Mouse (Mus musculus) G1E-ER4 (cell line): ENCODE data around the gene Ppara. TPM values are rescaled to one million over a fixed set of nuclear protein-coding genes. Genes with fewer than 3 reads are reported as not detected.

Experiments used
- GATA1 ChIP-seq: IDR thresholded peaks from one replicate; pipeline ENCODE4 v1.8.0; 2012; ENCODE audit warnings: low read length, inconsistent platforms
- polyA plus RNA-seq: library from polyadenylated mRNA; stranded (reverse); fragments of >175 nt; gene quantifications from 2 replicates; pipeline ENCODE4 v1.2.3, GENCODE M21; 2012

The Ppara gene
- polyA plus RNA-seq, 1 experiment: not detected

DNA sequence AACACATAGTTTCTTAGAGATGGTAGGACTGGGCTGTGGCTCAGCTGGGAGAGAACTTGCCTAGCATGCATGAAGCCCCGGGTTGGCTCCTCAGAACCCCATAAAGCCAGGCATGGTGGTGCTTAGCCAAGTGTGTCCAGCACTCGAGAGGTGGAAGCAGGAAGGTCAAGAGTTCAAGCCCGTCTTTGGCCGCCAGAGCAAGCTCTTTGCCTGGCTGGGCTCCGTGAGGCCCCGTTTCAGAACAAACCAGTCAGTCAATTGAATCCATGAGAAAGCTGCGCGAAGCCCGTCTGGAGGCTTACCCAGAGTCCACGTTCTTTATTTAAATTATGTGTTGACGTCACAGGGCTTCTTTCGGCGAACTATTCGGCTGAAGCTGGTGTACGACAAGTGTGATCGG is 53.9 kb downstream of the Ppara start:
- no peak for TF ChIP-seq GATA1

- no peak for TF ChIP-seq GATA1
Measured at GRCm38 (mm10) chr15:85791449-85791848, 56.7 kb downstream of the Ppara start.

GRCm38 (mm10) chr15:85792819-85793218 is 58.0 kb downstream of the Ppara start:
- no peak for TF ChIP-seq GATA1

- TF ChIP-seq GATA1: no peak
Measured at GRCm38 (mm10) chr15:85795516-85795915, 60.7 kb downstream of the Ppara start.

DNA sequence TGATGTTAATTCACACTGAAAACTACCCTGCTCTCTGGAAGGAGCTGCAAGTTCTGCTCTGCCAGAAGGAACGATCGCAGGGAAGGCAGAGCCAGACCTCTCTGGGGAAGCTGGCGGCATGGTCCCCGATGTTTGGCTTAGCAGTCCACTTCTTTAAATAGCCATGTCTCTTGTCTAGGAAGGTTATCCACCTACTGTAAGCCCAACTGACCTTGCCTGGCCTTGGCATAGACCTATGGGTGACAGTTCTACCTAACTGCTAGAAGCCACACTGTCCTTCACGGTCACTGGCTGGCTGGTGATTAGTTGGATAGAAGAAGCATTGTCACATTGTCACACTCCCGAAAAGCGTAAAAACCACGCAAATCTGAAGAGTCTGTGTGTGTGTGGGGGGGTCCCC is 63.9 kb downstream of the Ppara start:
- no peak for TF ChIP-seq GATA1

DNA sequence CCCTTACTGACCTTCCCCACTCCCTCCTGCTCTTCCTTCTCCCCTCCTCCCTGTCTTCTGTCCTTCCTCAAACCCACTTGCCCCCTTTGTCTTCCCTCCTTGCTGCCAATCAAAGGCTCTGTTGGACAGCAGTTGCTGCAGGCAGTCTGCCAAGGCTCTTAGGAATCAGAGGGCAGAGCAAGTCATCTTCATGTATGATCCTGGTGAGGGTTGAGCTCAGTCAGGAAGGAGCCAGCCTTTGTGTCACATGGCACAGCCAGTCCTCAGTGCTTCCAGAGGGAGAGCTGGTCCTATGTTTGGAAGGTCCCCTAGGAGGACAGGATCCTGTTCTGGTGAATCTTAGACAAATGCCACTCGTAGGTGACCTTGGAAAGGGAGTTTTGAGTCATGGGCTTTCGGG is 68.1 kb downstream of the Ppara start:
- TF ChIP-seq GATA1: no peak

DNA sequence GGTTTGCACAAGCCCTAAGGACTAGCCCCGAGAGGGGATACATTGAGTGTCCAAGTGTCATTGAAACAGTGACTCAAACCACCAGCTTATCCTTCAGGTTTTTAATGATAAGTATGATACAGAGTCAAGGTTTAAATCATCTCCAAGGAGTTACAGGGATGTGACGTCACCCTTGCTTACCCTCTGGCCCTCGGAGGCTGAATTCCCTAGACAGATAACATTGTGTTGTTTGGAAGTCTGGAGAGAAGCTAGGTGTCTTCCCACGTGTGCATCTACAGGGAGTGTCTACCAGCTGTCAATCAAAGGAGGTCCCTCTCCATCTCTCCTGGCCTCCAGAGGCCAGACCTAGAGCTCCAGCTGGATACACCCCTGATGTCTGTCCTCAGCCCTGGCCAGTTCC is 72.1 kb downstream of the Ppara start:
- TF ChIP-seq GATA1: no peak

- TF ChIP-seq GATA1: no peak
Measured at GRCm38 (mm10) chr15:85807404-85807803, 72.6 kb downstream of the Ppara start.

DNA sequence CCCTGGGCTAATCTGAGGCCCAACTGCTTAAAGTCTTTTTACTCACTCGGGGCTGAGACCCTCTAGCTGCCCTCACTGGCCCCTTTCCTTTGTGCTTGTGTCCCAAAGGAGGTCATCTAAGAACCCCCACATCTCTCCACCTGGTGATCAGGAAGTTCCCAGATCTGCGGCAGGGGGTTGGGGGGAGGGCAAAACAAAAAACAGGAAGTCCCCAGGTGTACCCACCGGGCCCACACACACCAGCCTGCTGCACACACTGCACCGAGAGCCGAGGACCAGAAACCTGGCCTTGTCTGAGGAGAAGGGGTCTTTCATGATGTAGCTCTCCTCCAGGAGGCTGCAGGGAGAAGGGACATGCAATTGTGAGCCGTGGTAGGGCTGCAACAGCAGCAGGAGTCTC is 73.2 kb downstream of the Ppara start:
- no peak for TF ChIP-seq GATA1

DNA sequence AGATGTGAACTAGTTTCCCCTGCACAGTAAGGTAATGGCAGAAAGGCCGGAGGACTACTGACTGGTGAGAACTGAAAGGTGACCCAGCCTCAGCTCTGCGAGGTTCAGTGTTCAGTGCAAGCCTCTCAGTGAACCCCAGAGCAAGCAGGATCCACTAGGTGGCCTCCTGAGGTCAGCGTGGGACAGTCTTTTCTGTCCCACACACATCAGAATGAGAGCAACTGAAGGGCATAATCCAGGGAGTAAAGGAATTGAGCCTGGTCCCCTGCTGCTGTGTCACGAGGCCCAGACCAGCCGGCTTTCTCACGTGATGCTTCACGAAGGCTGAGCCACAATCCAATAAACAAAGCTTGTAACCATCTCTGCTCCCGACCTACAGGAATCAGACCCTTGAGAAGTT is 73.7 kb downstream of the Ppara start:
- TF ChIP-seq GATA1: no peak

DNA sequence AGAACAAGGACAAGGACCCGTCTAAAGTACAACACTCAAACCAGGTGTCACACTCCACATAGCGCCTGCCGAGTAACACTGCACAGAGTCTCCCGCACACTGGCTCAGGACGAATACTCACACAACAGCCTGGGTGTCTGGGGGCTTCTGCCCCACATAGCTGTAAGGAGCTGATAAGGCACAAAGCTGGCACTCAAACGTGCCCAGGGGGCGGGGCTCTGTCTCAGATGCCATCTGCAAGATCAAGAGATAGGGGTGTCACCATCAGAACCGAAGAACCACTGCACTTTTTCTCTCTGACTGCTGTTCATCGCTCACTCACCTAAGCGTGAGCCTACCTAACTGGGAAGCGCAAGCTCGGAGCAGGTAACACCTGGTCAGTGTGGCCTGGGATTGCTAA is 74.3 kb downstream of the Ppara start:
- no peak for TF ChIP-seq GATA1

GRCm38 (mm10) chr15:85810462-85810805 is 75.7 kb downstream of the Ppara start:
- TF ChIP-seq GATA1: no peak

DNA sequence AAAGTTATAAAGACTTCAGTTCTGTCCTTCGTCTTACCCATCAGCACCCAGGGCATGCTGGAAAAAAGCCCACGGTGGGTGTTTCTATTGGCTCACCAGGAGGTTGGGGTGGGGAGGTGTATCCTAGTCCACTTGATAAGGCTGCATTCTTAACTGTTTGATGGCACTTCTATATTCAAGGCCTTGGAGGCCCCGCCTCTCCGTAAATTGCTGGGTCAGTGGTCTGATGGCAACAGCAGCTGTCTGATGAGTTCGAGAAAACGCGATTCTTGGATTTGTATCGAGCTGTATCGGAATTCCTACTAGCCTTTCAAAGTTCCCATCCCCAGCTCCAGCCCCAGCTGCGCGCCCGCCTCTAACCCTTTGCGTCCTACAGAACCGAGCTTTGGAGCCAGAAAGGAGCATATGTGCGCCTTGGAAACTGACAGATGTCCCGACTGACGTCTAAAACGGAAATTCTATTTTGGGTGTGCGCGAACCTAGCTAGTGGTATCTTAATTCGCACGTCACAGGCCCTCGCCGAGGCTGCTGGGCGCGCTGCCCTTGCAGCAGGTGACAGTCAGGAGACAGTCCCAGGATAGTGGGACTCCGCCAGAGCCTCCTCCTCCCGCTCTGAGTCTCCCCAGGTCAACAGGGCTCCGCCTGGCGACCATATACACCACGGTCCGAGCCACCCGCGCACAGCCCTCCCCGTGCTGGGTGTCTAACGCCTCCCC is 76.2 kb downstream of the Ppara start:
- TF ChIP-seq GATA1: no peak

GRCm38 (mm10) chr15:85811535-85812277 is 76.9 kb downstream of the Ppara start, which contains the start of gene Cdpf1:
Cdpf1 (minus strand) TSS chr15:85811697.
- no peak for TF ChIP-seq GATA1

- no peak for TF ChIP-seq GATA1
Measured at GRCm38 (mm10) chr15:85813428-85813827, 78.6 kb downstream of the Ppara start.

DNA sequence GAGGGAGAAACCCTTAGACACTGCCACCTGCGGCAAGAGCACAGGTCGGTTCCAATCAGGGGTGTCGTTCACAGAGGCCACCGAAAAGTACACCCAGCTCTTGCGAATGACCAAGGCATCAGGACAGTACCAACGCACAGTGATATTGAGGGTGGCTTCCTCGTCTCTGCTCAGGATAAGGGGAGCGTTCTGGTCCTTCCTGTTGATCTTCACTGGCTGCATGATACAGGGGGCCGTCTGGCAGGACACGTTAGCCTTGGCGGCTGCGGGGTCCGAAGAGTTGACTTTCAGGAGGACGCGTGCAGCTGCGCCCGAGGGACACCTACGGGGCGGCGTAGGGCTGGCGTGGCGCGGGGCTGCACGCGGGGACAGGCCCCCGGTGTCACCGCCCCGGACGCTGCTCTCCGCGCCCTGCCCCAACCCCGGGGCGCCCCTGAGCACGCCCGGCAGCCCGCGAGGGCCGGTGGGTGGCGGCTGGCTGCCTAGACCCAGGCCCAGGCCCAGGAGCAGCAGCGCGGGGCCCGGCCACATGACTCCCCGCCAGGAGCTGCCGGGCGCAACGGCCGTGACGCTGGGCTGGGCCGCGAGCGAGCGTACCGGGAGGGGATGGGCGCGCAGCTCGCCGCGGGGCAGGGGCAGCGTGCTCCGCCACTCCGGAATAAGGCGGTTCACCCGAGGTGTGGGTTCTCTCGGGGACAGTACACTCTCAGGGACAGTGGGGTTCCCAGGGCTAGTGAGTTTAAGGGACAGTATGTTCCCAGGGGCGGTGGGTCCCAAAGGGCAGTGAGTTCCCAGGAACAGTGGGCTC is 86.6 kb downstream of the Ppara start, which contains the start of gene Pkdrej:
Gene Pkdrej (minus strand): TSS at position 532 of the 808 bp plus-strand sequence.
- TF ChIP-seq GATA1: no peak

GRCm38 (mm10) chr15:85822011-85822359 is 87.2 kb downstream of the Ppara start:
- no peak for TF ChIP-seq GATA1
